Mouse (Mus musculus) embryonic fibroblast, embryonic 13.5 days (primary cell): ENCODE results near the gene Gm20388. TPM values are rescaled to one million over a fixed set of nuclear protein-coding genes. Genes with fewer than 3 reads are reported as not detected.

ENCODE experiments used
- H3K27ac ChIP-seq: 2 replicates; pipeline ENCODE4 v1.5.1; 2012; ENCODE audit warnings: low read length, control low read depth, inconsistent platforms; ENCODE audit not compliant: insufficient read depth
- H3K4me1 ChIP-seq: 2 replicates; pipeline ENCODE4 v1.6.1; 2011; ENCODE audit warnings: low read length; ENCODE audit not compliant: control insufficient read depth, insufficient read depth
- H3K4me3 ChIP-seq: 2 replicates; pipeline ENCODE4 v1.5.1; 2011; ENCODE audit warnings: mild to moderate bottlenecking, control low read depth, low read length; ENCODE audit not compliant: insufficient read depth
- CTCF ChIP-seq: IDR thresholded peaks from 2 replicates; pipeline ENCODE4 v1.5.1; 2011; ENCODE audit warnings: mild to moderate bottlenecking, control low read depth, low read length, moderate library complexity, borderline replicate concordance; ENCODE audit not compliant: insufficient read depth
- POLR2A ChIP-seq: IDR thresholded peaks from 2 replicates; pipeline ENCODE4 v1.6.1; 2011; ENCODE audit warnings: low read depth, mild to moderate bottlenecking, control low read depth, low read length, moderate library complexity
- polyA plus RNA-seq: library from polyadenylated mRNA; stranded (reverse); fragments of >200 nt; gene quantifications from 2 replicates; pipeline ENCODE4 v1.2.4, GENCODE M21; 2011; ENCODE audit warnings: low read depth; ENCODE audit not compliant: missing spikeins, insufficient read length

Gene Gm20388
- polyA plus RNA-seq, 1 experiment = 82.8 TPM

GRCm38 (mm10) chr8:120478754-120479153 lies 568.1 kb downstream of the Gm20388 start:
- TF ChIP-seq POLR2A = no peak
- TF ChIP-seq CTCF = no peak
- Histone ChIP-seq H3K4me3 (no peak overlapping the region), H3K27ac (no peak overlapping the region), H3K4me1 (no peaks in the 10 kb centered on the region)

- no peak for TF ChIP-seq POLR2A
- no peak for TF ChIP-seq CTCF
- no peaks in the 10 kb centered on the region for H3K4me1 ChIP-seq
- H3K4me3 ChIP-seq = no peak overlapping the region
- no peak overlapping the region for H3K27ac ChIP-seq
These were observed 569.0 kb downstream of the Gm20388 start for GRCm38 (mm10) chr8:120479691-120480090.

DNA sequence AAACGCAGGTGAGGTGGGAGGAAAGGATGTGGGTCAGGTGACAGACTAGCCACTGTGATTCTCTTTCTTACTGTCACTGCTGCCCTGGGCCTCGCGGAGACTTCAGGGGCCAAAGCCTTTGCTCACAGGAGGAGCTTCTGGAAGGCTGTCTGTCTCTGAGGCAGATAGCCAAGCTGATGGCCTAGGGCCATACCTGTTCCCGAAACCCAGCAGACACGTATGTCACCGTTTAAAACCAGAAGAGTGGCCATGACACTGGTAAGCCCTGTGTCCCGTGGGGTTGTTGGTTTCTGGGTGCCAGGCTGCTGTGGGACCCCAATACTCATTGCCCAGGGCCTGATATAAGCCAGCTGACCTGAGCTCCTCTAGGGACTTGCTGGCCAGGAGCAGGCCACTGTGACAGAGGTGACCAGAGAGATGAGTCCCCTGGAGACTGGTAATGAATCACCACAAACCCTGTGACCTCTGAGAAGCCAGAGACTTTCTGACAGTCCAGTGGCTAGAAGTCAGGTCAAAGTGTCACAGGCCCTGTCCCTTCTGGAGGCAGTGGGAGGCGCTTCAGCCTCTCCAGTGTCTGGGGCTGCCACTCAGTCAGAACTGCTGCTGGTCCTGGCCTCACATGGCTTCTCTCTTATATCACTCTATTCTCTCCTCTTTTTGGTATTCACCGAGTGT lies 571.5 kb downstream of the Gm20388 start:
- Histone ChIP-seq H3K27ac (no peak overlapping the region), H3K4me1 (peaks cover 10% of the 10 kb centered on the region; the same call in 1 of the 2 replicates), H3K4me3 (no peak overlapping the region)
- TF ChIP-seq POLR2A (no peak), CTCF (no peak)

GRCm38 (mm10) chr8:120484460-120484859 lies 573.8 kb downstream of the Gm20388 start:
- TF ChIP-seq CTCF (no peak), POLR2A (no peak)
- peaks cover 10% of the 10 kb centered on the region; the same call in 1 of the 2 replicates for H3K4me1 ChIP-seq
- no peak overlapping the region for H3K27ac ChIP-seq
- no peak overlapping the region for H3K4me3 ChIP-seq

DNA sequence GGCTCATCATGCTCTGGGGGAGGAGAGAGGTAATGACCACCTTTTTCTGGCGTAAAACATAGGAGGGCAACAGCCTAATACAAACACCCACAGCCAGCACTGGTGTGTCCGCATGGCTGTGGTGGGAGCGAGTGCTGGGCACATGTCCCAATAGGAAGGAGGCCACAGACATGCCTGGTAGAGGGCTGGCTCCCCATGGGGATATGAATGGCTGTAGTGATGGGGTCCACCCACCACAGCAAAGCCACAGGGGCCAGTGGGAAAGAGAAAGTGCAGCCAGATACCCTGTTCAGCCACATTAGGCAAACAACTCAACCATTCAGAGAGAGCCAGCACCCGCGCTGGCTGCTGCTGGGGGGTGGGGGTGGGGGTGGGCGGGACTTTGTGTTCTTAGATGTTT lies 574.5 kb downstream of the Gm20388 start:
- no peak overlapping the region for H3K27ac ChIP-seq
- no peak for TF ChIP-seq POLR2A
- TF ChIP-seq CTCF = no peak
- no peak overlapping the region for H3K4me3 ChIP-seq
- H3K4me1 ChIP-seq = peaks cover 10% of the 10 kb centered on the region; the same call in 1 of the 2 replicates

GRCm38 (mm10) chr8:120485551-120486476 lies 575.2 kb downstream of the Gm20388 start:
- Histone ChIP-seq H3K27ac (no peak overlapping the region), H3K4me3 (no peak overlapping the region), H3K4me1 (peaks cover 10% of the 10 kb centered on the region; the same call in 1 of the 2 replicates)
- TF ChIP-seq CTCF = no peak
- no peak for TF ChIP-seq POLR2A

DNA sequence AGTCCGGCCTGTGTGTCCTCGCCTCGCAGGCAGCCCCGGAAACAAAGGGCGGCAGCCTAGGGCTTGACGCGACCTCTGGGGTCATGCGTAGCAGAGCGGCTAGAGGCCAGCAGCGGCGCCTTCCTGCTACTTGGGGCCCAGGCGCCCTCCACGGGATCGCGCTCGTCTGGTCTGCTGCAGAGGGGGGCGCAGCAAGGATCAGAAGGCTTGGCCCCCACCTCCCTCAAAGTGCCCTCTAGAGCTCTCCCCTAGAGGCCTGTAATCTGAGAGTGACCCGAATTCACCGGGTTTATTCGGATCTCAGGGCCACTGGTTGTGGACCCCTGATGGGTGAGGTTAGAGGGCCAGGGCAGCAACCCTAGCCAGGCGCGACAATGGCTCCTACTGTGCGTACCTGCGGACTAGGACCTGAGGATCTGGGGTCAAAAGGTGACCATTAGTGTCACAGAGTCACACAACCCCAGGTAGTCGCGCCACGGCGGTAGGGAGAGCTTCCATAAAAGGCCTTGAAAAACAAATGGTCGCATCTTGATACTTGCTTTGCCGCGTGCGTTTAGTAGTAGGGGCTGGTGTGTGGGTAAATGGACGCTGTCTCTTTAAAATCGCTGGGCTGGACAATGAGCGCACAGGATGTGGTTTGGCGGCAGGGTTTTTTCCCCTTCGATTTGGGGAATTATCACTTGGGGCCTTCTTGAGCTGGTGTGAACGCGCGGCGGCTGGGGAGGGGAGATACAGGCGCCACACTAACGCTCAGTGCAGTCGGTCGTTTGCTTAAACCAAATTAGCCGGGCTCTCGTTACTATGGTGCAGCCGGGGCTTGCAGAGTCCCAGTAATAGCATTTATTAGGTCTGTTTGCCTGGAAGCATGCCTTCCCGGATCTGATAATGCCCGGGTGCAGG lies 576.1 kb downstream of the Gm20388 start:
- Histone ChIP-seq H3K27ac (peak overlapping the region; percentile 89), H3K4me1 (peaks cover 10% of the 10 kb centered on the region; the same call in 1 of the 2 replicates), H3K4me3 (peak overlapping the region; percentile 82)
- TF ChIP-seq POLR2A = peak; percentile 73
- no peak for TF ChIP-seq CTCF

- no peak for TF ChIP-seq CTCF
- TF ChIP-seq POLR2A = no peak; the same call in 1 of the 2 replicates
- H3K4me1 ChIP-seq = peaks cover 10% of the 10 kb centered on the region; the same call in 1 of the 2 replicates
- H3K27ac ChIP-seq = peak overlapping the region; percentile 89
- H3K4me3 ChIP-seq = peak overlapping the region; percentile 82
These were observed 576.7 kb downstream of the Gm20388 start for GRCm38 (mm10) chr8:120487377-120487728.

DNA sequence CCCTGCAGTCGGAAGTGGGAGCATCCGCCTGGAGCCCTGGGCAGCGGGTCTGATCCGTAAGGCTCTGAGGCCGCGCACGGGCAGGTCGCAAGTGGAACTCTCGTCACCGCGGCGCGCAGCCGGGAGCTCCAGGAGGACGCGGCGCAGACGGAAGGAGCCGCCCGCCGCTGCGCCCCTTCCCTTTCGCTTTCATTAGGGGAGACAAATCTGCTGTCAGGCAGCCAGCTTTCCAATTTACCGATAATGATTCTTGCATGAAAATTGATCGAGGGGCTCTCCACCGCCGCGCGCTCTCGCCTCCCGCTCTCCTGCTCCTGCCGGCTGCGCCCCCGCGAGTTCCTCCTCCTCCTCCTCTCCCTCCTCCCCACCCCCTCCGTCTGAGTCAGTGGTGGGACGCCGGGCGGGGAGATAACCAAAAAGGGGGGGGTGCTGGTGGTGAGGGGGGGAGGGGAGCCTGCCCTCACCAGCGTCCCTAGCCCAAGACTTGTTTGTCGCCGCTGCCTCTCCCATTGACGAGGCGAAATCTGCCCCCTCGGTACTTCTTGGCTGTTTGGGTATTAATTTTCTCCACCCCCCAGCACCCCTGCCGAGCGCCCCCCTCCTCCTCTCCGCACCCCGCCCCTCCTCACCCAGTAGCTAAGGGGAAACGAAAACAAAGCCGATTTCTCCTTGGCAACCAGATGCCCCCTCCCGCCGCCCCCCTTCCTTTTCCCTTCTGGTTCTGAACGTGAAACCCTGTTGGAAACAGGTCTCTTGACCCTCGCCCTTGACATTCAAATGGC lies 577.3 kb downstream of the Gm20388 start:
- TF ChIP-seq CTCF = no peak
- TF ChIP-seq POLR2A = 0 out of 2 replicates have a peak, but pooled peaks have one; percentile 23
- Histone ChIP-seq H3K4me1 (peaks cover 10% of the 10 kb centered on the region; the same call in 1 of the 2 replicates), H3K4me3 (peak overlapping the region; percentile 82), H3K27ac (peak overlapping the region; percentile 89)
